Mouse (Mus musculus) lung, postnatal 0 days (tissue): ENCODE measurements around the gene Gng8. TPM values are rescaled to one million over a fixed set of nuclear protein-coding genes. Genes with fewer than 3 reads are reported as not detected.

Experiments used
- ATAC-seq: fragments of 200-750 bp; cut with Nextera tagmentation; 2 replicates; pipeline ENCODE4 v1.8.0; 2017; ENCODE audit warnings: moderate library complexity
- DNase-seq: peaks from one replicate; pipeline ENCODE4 v3.0.0-alpha.2; 2016; ENCODE audit warnings: low spot score
- H3K27ac ChIP-seq: fragments of 300-500 bp; sonication (generic); 2 replicates; pipeline ENCODE4 v1.5.1; 2014; ENCODE audit warnings: antibody characterized with exemption, mild to moderate bottlenecking, low read length, mixed read lengths
- H3K27me3 ChIP-seq: fragments of 300-500 bp; sonication (generic); replicated peaks from 2 replicates; pipeline ENCODE4 v1.6.1; 2014; ENCODE audit warnings: low read length, mixed read lengths; ENCODE audit not compliant: insufficient read depth
- H3K36me3 ChIP-seq: fragments of 300-500 bp; sonication (generic); 2 replicates; pipeline ENCODE4 v1.6.1; 2014; ENCODE audit warnings: low read length, mixed read lengths; ENCODE audit not compliant: insufficient read depth
- H3K4me1 ChIP-seq: fragments of 300-500 bp; sonication (generic); 2 replicates; pipeline ENCODE4 v1.6.1; 2014; ENCODE audit warnings: antibody characterized with exemption, low read depth, low read length, mixed read lengths; ENCODE audit not compliant: insufficient read depth
- H3K4me2 ChIP-seq: fragments of 300-500 bp; sonication (generic); replicated peaks from 2 replicates; pipeline ENCODE4 v1.6.1; 2014; ENCODE audit warnings: low read depth, mild to moderate bottlenecking, low read length, moderate library complexity, mixed read lengths
- H3K4me3 ChIP-seq: fragments of 300-500 bp; sonication (generic); 2 replicates; pipeline ENCODE4 v1.5.1; 2014; ENCODE audit warnings: low read depth, low read length
- H3K9ac ChIP-seq: fragments of 300-500 bp; sonication (generic); replicated peaks from 2 replicates; pipeline ENCODE4 v1.6.1; 2014; ENCODE audit warnings: low read depth, mild to moderate bottlenecking
- H3K9me3 ChIP-seq: fragments of 300-500 bp; sonication (generic); 2 replicates; pipeline ENCODE4 v1.6.1; 2016; ENCODE audit warnings: low read length, mixed read lengths
- CTCF ChIP-seq: IDR thresholded peaks from 2 replicates; pipeline ENCODE4 v1.5.1; 2016; ENCODE audit warnings: antibody characterized with exemption, mild to moderate bottlenecking
- EP300 ChIP-seq: IDR thresholded peaks from 2 replicates; pipeline ENCODE4 v1.6.1; 2016; ENCODE audit warnings: antibody characterized with exemption, mild to moderate bottlenecking, control low read depth
- WGBS: fragments of 180-500 bp; shearing (Covaris S2); extraction: QIAGEN DNeasy Blood & Tissue Kit; methylation state at CpG from one replicate; pipeline ENCODE4 v1.1.7; 2014; 5-methylcytosine and 5-hydroxymethylcytosine counted together
- polyA plus RNA-seq: library from polyadenylated mRNA; unstranded; fragments of >200 nt; fragmentation: Nextera tagmentation; extraction: Ambion mirVana; gene quantifications from 2 replicates; pipeline ENCODE4 v1.2.1, GENCODE M21; 2015

Gng8 gene
- polyA plus RNA-seq, 1 experiment from 2014 or later = 6.6 TPM

DNA sequence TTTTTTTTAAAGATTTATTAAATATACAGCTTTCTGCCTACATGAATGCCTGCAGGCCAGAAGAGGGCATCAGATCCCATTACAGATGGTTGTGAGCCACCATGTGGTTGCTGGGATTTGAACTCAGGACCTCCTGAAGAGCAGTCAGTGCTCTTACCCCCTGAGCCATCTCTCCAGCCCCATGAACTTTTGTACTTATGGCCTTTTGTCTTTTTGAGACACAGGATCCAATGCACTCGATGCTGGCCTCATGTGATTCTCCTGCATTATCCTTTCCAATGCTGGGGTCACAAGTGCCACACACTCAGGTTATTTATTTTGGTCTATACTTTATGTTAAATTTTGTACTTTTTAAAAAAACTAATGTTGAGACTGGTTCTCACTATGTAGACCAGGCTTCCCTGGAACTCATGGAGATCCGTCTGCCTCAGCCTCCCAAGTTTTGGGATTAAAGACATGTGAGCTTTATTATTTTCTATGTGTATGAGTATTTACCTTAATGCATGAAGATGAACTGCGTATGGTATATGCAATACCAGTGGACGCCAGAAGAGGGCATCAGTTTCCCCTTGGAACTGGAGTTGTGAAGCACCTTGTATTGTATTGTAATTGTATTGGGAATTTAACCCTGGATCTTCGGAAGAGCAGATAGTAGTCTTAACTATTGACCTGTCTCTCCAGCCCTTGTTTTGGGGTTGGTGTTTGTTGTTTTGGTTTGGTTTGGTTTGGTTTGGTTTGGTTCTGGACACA lies 31.5 kb upstream of the Gng8 start:
- Histone ChIP-seq H3K4me1 (no peaks in the 10 kb centered on the region), H3K4me3 (no peak overlapping the region), H3K36me3 (peaks cover 33% of the 10 kb centered on the region), H3K4me2 (no peak overlapping the region), H3K9ac (no peak overlapping the region), H3K27me3 (no peaks in the 10 kb centered on the region), H3K27ac (no peak overlapping the region), H3K9me3 (no peaks in the 10 kb centered on the region)
- TF ChIP-seq EP300 (no peak), CTCF (peak; percentile 83)
- 30% methylated on average over 5 of the region's 5 CpGs for WGBS
- DNase-seq (peak; percentile 42), ATAC-seq (no peak)

DNA sequence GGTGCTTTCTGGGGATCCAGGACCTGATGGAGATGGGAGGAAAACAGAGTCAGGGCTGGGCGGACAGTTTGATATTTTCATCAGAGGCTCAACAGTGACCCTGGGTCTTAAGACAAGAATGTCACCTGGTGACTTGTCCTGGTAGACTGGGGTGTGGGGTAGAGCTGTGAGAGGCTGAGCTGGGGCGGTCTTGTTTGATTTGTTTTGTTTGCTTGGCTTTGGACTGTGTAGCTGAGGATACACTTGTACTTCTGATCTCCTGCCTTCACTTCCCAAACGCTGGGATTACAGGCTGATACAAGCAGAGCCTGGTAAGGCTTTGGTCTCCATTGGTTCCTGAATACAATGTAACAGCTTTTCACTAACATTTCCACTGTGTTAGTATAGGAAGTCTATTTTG lies 24.1 kb upstream of the Gng8 start:
- H3K4me3 ChIP-seq = no peak overlapping the region

DNA sequence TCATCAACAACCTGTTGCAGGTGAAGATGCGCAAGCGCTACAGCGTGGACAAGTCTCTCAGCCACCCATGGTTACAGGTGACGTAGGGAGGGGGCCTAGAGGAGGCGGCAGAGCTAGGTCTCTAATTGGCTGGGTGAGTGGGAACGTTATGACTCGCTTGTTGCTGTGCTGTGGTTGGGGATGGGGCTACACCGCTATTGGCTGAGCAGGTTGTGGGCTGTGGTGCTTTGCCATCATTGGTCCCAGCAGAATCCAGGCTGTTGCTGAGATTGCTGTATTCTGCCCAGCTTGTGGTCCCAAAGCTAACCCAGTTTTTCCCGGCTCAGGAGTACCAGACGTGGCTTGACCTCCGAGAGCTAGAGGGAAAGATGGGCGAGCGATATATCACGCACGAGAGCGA lies 22.1 kb upstream of the Gng8 start:
- Histone ChIP-seq H3K4me3 (no peak overlapping the region), H3K36me3 (0 out of 2 replicates have a peak, but pooled peaks cover 8% of the 10 kb centered on the region), H3K4me1 (no peaks in the 10 kb centered on the region), H3K4me2 (no peak overlapping the region), H3K27ac (no peak overlapping the region), H3K9ac (no peak overlapping the region), H3K27me3 (no peaks in the 10 kb centered on the region), H3K9me3 (no peaks in the 10 kb centered on the region)
- 49% methylated on average over 16 of the region's 16 CpGs for WGBS
- peak; percentile 47; the same call in 1 of the 2 replicates for ATAC-seq
- TF ChIP-seq EP300 (no peak), CTCF (no peak)
- DNase-seq = peak; percentile 36

More for the DNA sequence above, 24.1 kb upstream of the Gng8 start:
- TF ChIP-seq EP300 (no peak), CTCF (no peak)
- no peak overlapping the region for H3K4me2 ChIP-seq
- peak; percentile 36; the same call in 1 of the 2 replicates for ATAC-seq
- H3K27me3 ChIP-seq = no peaks in the 10 kb centered on the region
- H3K4me1 ChIP-seq = no peaks in the 10 kb centered on the region
- no peaks in the 10 kb centered on the region for H3K9me3 ChIP-seq
- 49% methylated on average over 3 of the region's 3 CpGs for WGBS
- H3K36me3 ChIP-seq = 0 out of 2 replicates have a peak, but pooled peaks cover 11% of the 10 kb centered on the region
- H3K9ac ChIP-seq = no peak overlapping the region
- H3K27ac ChIP-seq = peak overlapping the region; percentile 27; the same call in 1 of the 2 replicates
- DNase-seq = peak; percentile 11

DNA sequence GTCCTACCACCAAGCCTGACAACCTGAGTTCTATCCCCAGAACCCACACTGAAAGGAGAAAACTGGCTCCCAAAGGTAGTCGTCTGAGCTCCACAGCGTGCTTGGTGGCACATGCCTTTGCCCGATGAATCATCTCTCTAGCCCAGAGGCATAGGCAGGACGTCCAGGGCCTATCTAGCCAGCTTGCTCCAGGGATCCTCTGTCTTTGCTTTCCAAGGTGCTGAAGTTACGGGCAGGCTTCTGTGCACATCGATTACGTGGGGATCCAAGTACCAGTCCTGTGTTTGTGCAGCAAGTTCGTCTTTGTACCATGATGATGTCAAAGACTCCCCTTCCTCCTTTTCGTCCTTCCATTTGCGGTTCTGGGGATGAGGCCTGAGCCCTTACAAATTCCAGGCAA lies 20.0 kb upstream of the Gng8 start:
- no peak overlapping the region for H3K27ac ChIP-seq
- 0 out of 2 replicates have a peak, but pooled peaks cover 5% of the 10 kb centered on the region for H3K36me3 ChIP-seq
- ATAC-seq (no peak), DNase-seq (no peak)
- no peaks in the 10 kb centered on the region for H3K4me1 ChIP-seq
- TF ChIP-seq EP300 (no peak), CTCF (no peak)
- no peak overlapping the region for H3K9ac ChIP-seq
- H3K27me3 ChIP-seq = 0 out of 2 replicates have a peak, but pooled peaks cover 6% of the 10 kb centered on the region
- no peak overlapping the region for H3K4me2 ChIP-seq
- no peaks in the 10 kb centered on the region for H3K9me3 ChIP-seq
- WGBS = 88% methylated on average over 10 of the region's 10 CpGs
- no peak overlapping the region for H3K4me3 ChIP-seq

DNA sequence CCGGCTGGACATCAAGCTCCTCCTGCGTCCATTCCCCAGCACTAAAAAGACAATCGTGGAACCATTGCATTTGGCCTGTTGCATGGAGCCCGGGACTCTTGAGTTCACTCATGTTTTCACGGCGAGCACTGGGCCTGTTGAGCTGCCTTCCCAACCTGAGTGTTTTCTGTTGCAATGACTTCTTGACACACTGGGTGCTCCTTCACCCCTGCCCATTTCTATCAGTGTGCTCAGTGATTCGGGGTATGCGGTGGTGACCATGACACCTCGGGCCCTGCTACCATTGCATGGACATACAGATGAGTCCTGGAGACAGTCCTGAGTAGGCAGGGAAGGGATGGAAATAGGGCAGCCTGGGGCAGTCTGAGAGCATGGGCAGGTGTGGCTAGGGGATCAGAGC lies 19.1 kb upstream of the Gng8 start:
- no peak overlapping the region for H3K4me3 ChIP-seq
- no peak overlapping the region for H3K27ac ChIP-seq
- 90% methylated on average over 9 of the region's 9 CpGs for WGBS
- 0 out of 2 replicates have a peak, but pooled peaks cover 6% of the 10 kb centered on the region for H3K27me3 ChIP-seq
- no peak for ATAC-seq
- no peak overlapping the region for H3K4me2 ChIP-seq
- TF ChIP-seq CTCF (no peak), EP300 (no peak)
- H3K9ac ChIP-seq = no peak overlapping the region
- no peaks in the 10 kb centered on the region for H3K9me3 ChIP-seq
- H3K36me3 ChIP-seq = 0 out of 2 replicates have a peak, but pooled peaks cover 5% of the 10 kb centered on the region
- DNase-seq = no peak
- H3K4me1 ChIP-seq = no peaks in the 10 kb centered on the region

DNA sequence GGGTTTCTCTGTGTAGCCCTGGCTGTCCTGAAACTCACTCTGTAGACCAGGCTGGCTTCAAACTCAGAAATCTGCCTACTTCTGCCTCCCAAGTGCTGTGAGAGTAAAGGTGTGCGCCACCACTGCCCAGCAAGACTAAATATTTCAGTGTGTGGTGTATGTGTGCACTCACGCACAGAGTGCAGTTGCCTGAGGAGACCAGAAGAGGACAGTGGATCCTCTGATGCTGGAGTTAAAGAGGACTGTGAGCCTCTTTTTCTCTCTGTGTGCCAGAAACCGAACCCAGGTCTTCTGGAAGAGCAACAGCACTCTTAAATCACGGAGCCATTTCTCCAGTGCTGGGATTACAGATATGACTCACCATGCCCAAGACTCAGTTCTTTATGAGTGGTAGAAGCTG lies 18.2 kb upstream of the Gng8 start:
- H3K4me1 ChIP-seq = no peaks in the 10 kb centered on the region
- no peaks in the 10 kb centered on the region for H3K9me3 ChIP-seq
- no peak overlapping the region for H3K27ac ChIP-seq
- 0 out of 2 replicates have a peak, but pooled peaks cover 6% of the 10 kb centered on the region for H3K27me3 ChIP-seq
- H3K9ac ChIP-seq = no peak overlapping the region
- TF ChIP-seq CTCF (peak; percentile 46), EP300 (no peak)
- DNase-seq (no peak), ATAC-seq (no peak)
- H3K4me2 ChIP-seq = no peak overlapping the region
- 88% methylated on average over 4 of the region's 4 CpGs for WGBS
- 0 out of 2 replicates have a peak, but pooled peaks cover 5% of the 10 kb centered on the region for H3K36me3 ChIP-seq
- H3K4me3 ChIP-seq = no peak overlapping the region
